ENCODE assay signal across 8 mouse cellular contexts in the genomic region with DNA sequence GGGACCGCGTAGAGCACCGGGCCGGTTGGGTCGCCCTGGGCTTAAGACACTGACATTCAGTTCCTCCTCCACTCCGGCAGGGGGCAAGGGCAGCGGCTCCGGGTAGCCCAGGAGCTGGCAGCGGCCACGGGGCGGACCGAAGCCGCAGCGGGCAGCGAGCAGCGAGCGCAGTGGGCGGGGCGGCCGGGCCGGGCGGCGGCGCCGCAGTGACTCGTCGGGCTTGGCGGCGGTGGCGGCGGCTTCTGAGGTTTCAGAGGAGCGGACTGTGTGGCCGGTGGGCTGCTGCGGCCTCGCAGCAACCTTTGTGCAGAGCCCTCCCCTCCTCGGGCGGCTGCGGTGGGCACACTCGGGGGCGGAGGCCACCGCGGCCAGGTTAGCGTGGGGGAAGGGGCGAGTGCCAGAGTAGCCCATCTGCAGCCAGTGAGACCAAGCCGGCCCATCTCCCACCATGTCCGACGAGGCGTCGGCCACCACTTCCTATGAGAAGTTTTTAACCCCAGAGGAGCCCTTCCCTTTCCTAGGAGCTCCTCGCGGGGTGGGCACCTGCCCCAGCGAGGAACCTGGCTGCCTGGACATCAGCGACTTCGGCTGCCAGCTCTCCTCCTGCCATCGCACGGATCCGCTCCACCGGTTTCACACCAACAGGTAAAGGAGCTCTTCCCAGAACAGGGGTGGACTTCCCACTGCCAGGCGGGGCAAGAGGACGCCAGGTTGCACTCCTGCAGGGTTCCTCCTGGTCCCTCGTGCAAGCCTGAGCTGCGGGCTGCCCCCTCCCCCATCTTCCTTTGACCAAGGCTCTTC. TPM values are rescaled to one million over a fixed set of nuclear protein-coding genes. Genes with fewer than 3 reads are reported as not detected.
DNase-seq lines count a peak whose midpoint lies in the region; ATAC-seq and TF ChIP-seq lines count a peak whose summit lies in the region.

A gene (plus strand): TSS at position 170 of the 801 bp plus-strand sequence.

- H3K27ac ChIP-seq in embryonic facial prominence, embryonic 11.5 days (replicated peaks; ENCODE audit: low read depth, low read length), result no peak within 1 kb of the TSS
- no peak within 1 kb of the TSS; the same call in 1 of the 2 replicates for H3K27ac ChIP-seq in limb, embryonic 15.5 days
- H3K27ac ChIP-seq in midbrain, postnatal 0 days (ENCODE audit: low read depth, low read length), result 0 out of 2 replicates have a peak within 1 kb of the TSS, but pooled peaks have one; percentile 1

- peak; percentile 62 for TF ChIP-seq CTCF in midbrain, postnatal 0 days (IDR thresholded peaks at IDR 0.05)

- H3K27me3 ChIP-seq in embryonic facial prominence, embryonic 11.5 days (ENCODE audit: control insufficient read depth, insufficient read depth, low read length), result 0 out of 2 replicates have a peak, but pooled peaks cover 2% of the 10 kb centered on the region
- peaks cover 15% of the 10 kb centered on the region for H3K27me3 ChIP-seq in limb, embryonic 15.5 days
- no peaks in the 10 kb centered on the region for H3K27me3 ChIP-seq in midbrain, postnatal 0 days (ENCODE audit: insufficient read depth, low read length)

- peak within 1 kb of the TSS; percentile 63 for H3K4me3 ChIP-seq in embryonic facial prominence, embryonic 11.5 days (ENCODE audit: low read depth, low read length)
- H3K4me3 ChIP-seq in limb, embryonic 15.5 days, result peak within 1 kb of the TSS; percentile 65
- peak within 1 kb of the TSS; percentile 61 for H3K4me3 ChIP-seq in midbrain, postnatal 0 days (ENCODE audit: low read depth, low read length)

- peak; percentile 97 for ATAC-seq in embryonic facial prominence, embryonic 11.5 days (replicated peaks; ENCODE audit: insufficient number of reproducible peaks, low FRiP score, low TSS enrichment, low read depth)
- peak; percentile 80 for ATAC-seq in limb, embryonic 15.5 days (ENCODE audit: insufficient number of reproducible peaks, low FRiP score, low TSS enrichment, low read depth)
- peak; percentile 95 for ATAC-seq in midbrain, postnatal 0 days (ENCODE audit: low FRiP score)

- H3K9me3 ChIP-seq in embryonic facial prominence, embryonic 11.5 days (replicated peaks; ENCODE audit: control insufficient read depth, low read length), result no peaks in the 10 kb centered on the region
- H3K9me3 ChIP-seq in limb, embryonic 15.5 days, result no peaks in the 10 kb centered on the region
- no peaks in the 10 kb centered on the region for H3K9me3 ChIP-seq in midbrain, postnatal 0 days (ENCODE audit: low read length)

- H3K4me1 ChIP-seq in embryonic facial prominence, embryonic 11.5 days (ENCODE audit: control insufficient read depth, insufficient read depth, low read length), result no peaks in the 10 kb centered on the region
- H3K4me1 ChIP-seq in limb, embryonic 15.5 days, result no peaks in the 10 kb centered on the region
- H3K4me1 ChIP-seq in midbrain, postnatal 0 days (ENCODE audit: insufficient read depth, low read length), result no peaks in the 10 kb centered on the region

- H3K36me3 ChIP-seq in embryonic facial prominence, embryonic 11.5 days (replicated peaks; ENCODE audit: control insufficient read depth, insufficient read depth, low read depth, low read length), result no peaks in the 10 kb centered on the region
- no peaks in the 10 kb centered on the region for H3K36me3 ChIP-seq in limb, embryonic 15.5 days
- no peaks in the 10 kb centered on the region for H3K36me3 ChIP-seq in midbrain, postnatal 0 days (ENCODE audit: insufficient read depth, low read length)

- peak; percentile 84 for DNase-seq in 3134 (ENCODE audit: extremely low read depth, insufficient read length, low spot score)
- peak; percentile 91 for DNase-seq in adrenal gland, postnatal 14 days
- DNase-seq in embryonic facial prominence, embryonic 11.5 days (ENCODE audit: low spot score), result peak; percentile 81
- DNase-seq in heart, adult 11 months, result peak; percentile 98
- peak; percentile 76 for DNase-seq in kidney, adult 18-20 months
- peak; percentile 82 for DNase-seq in midbrain, postnatal 0 days (ENCODE audit: low spot score)
- peak; percentile 53 to 83 for DNase-seq in spleen, postnatal 10 days (ENCODE audit: low spot score in 2 of 2)

- peak within 1 kb of the TSS; percentile 50 for H3K4me2 ChIP-seq in embryonic facial prominence, embryonic 11.5 days (ENCODE audit: low read depth, low read length)
- H3K4me2 ChIP-seq in limb, embryonic 15.5 days, result peak within 1 kb of the TSS; percentile 56
- peak within 1 kb of the TSS; percentile 56 for H3K4me2 ChIP-seq in midbrain, postnatal 0 days (ENCODE audit: low read depth, low read length, poor library complexity, severe bottlenecking)

- peak within 1 kb of the TSS; percentile 68 for H3K9ac ChIP-seq in embryonic facial prominence, embryonic 11.5 days (replicated peaks; ENCODE audit: low read length)
- H3K9ac ChIP-seq in limb, embryonic 15.5 days, result peak within 1 kb of the TSS; percentile 52
- peak within 1 kb of the TSS; percentile 69 for H3K9ac ChIP-seq in midbrain, postnatal 0 days (replicated peaks; ENCODE audit: low read length, poor library complexity, severe bottlenecking)

- WGBS in embryonic facial prominence, embryonic 11.5 days, result 14% methylated on average over 33 of the region's 62 CpGs
- 12% methylated on average over 49 of the region's 62 CpGs for WGBS in limb, embryonic 15.5 days
- WGBS in midbrain, postnatal 0 days, result 28% methylated on average over 41 of the region's 62 CpGs

RNA-seq across cellular contexts. Expression of the gene that starts here (rescaled TPM):
- total RNA-seq in adrenal gland, postnatal 14 days (2021), result 6.0 and 6.3 TPM in 2 replicates
- polyA plus RNA-seq in embryonic facial prominence, embryonic 11.5 days (2014; fragmentation: Nextera tagmentation; extraction: Ambion mirVana), result 14.7 and 16.6 TPM in 2 replicates
- polyA plus RNA-seq in limb, embryonic 15.5 days (2015; fragmentation: Nextera tagmentation; extraction: Ambion mirVana), result 4.5 and 5.6 TPM in 2 replicates
- 14.8 and 16.3 TPM in 2 replicates for total RNA-seq in midbrain, postnatal 0 days (2014; rRNA removed)
- polyA plus RNA-seq in midbrain, postnatal 0 days (2015; fragmentation: Nextera tagmentation; extraction: Ambion mirVana), result 6.7 and 8.8 TPM in 2 replicates
